Mouse (Mus musculus) heart, adult 11 months (tissue): ENCODE results near the gene Gm21312.
A peak's percentile ranks its signal among the peaks of the same experiment; 100 is the strongest.
"Not testable (repeated sequence)": the region's sequence is repeated elsewhere in the genome, so short reads cannot be mapped to it uniquely, and the experiment has no call there.

Source experiments
- DNase-seq: peaks from one replicate; pipeline ENCODE4 v3.0.0; 2022

The Gm21312 gene

DNA sequence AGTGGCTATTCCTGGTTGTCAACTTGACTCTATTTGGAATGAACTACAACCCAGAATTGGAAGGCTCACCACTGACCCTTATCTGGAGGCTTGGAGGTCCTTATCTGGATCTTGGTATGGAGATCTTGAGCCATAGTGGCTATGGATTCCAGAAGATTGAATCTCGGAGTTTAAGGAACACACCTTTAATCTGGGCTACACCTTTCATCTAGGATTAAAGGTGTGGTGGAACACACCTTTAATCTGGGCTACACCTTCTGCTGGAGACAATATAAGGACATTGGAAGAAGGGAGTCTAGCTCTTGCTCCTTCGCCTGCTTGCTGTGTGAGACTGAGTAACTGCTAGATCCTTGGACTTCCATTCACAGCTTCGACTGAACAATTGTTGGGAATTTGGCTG, at the start of gene Gm21312:
Gm21312 (plus strand) TSS at position 301 of the 400 bp plus-strand sequence.
- not testable (repeated sequence) for DNase-seq

DNA sequence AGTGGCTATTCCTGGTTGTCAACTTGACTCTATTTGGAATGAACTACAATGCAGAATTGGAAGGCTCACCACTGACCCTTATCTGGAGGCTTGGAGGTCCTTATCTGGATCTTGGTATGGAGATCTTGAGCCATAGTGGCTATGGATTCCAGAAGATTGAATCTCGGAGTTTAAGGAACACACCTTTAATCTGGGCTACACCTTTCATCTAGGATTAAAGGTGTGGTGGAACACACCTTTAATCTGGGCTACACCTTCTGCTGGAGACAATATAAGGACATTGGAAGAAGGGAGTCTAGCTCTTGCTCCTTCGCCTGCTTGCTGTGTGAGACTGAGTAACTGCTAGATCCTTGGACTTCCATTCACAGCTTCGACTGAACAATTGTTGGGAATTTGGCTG, 34.1 kb upstream of the Gm21312 start, which contains the start of gene Gm21293:
Gm21293 (plus strand) TSS at position 301 of the 400 bp plus-strand sequence.
- DNase-seq, result not testable (repeated sequence)

- not testable (repeated sequence) for DNase-seq
These were observed 25.6 kb upstream of the Gm21312 start, which contains the start of gene Gm6763 for GRCm38 (mm10) chr10:104151197-104151596. Gm6763 (plus strand) TSS chr10:104151497.

GRCm38 (mm10) chr10:104159706-104160105, 17.1 kb upstream of the Gm21312 start, which contains the start of gene Gm8764:
Gm8764 (plus strand) TSS chr10:104160006.
- not testable (repeated sequence) for DNase-seq

DNA sequence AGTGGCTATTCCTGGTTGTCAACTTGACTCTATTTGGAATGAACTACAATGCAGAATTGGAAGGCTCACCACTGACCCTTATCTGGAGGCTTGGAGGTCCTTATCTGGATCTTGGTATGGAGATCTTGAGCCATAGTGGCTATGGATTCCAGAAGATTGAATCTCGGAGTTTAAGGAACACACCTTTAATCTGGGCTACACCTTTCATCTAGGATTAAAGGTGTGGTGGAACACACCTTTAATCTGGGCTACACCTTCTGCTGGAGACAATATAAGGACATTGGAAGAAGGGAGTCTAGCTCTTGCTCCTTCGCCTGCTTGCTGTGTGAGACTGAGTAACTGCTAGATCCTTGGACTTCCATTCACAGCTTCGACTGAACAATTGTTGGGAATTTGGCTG, 8.6 kb upstream of the Gm21312 start, which contains the start of gene Gm21304:
Gm21304 (plus strand) TSS at position 301 of the 400 bp plus-strand sequence.
- DNase-seq, result not testable (repeated sequence)

GRCm38 (mm10) chr10:104185233-104185632, 8.4 kb downstream of the Gm21312 start, which contains the start of gene Gm20765:
Gm20765 (plus strand) TSS chr10:104185533.
- DNase-seq, result not testable (repeated sequence)

DNA sequence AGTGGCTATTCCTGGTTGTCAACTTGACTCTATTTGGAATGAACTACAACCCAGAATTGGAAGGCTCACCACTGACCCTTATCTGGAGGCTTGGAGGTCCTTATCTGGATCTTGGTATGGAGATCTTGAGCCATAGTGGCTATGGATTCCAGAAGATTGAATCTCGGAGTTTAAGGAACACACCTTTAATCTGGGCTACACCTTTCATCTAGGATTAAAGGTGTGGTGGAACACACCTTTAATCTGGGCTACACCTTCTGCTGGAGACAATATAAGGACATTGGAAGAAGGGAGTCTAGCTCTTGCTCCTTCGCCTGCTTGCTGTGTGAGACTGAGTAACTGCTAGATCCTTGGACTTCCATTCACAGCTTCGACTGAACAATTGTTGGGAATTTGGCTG, 16.9 kb downstream of the Gm21312 start, which contains the start of gene Gm4340:
Gm4340 (plus strand) TSS at position 301 of the 400 bp plus-strand sequence.
- DNase-seq, result not testable (repeated sequence)

- DNase-seq, result no peak
These were observed 32.8 kb downstream of the Gm21312 start for GRCm38 (mm10) chr10:104209655-104210054.

DNA sequence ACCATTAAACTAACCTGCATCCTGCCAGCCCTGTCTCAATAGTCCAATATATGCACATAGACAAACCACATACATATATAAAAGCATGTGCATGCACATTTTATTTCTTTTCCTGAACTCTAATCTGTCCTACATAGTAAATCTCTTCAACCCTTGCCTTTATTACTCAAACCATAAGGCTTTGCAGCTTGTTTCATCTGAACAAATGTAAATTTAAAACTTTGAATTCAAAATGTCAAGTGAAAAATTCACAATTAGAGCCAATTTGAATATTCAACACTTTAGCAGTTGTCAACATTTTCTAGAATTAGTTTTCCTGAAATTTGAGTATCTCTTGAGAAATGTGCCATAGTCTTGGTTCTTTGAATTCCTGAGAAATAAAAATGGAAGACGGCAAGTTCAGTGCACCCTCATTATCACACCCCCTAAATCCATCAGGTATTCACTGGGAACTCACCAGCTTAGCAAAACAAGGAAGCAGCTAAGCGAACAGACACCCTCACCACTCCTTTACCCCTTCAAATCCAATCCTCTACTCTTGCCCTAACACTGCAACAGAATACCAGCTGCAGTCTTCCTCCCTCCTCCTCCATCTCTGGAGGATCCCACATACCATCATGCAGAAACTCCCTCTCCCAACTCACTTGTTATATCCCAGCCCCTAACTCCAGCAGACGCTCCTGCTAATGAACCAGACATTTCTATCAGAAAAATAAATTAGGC, 33.6 kb downstream of the Gm21312 start:
- DNase-seq, result no peak

- DNase-seq, result peak; percentile 70
These were observed 37.7 kb downstream of the Gm21312 start for GRCm38 (mm10) chr10:104214527-104214926.

GRCm38 (mm10) chr10:104220303-104221021, 43.6 kb downstream of the Gm21312 start:
- no peak for DNase-seq
